Mouse (Mus musculus): ENCODE data around the gene Cacng1.

GRCm38 (mm10) chr11:107724603-107725002 lies 8.3 kb upstream of the Cacng1 start:
- TF ChIP-seq CTCF (IDR thresholded peaks at IDR 0.05; ENCODE audit: low read depth) (no peak), EP300 (IDR thresholded peaks at IDR 0.05; ENCODE audit: low read depth) (no peak)

All from liver, postnatal 0 days (tissue).